Mouse (Mus musculus) CD4-positive naive resting alpha-beta T cell, adult 76 days (primary cell): ENCODE measurements around the gene Podn. TPM values are rescaled to one million over a fixed set of nuclear protein-coding genes. Genes with fewer than 3 reads are reported as not detected.

ENCODE experiments used
- total RNA-seq: library from RNA; stranded (reverse); gene quantifications from one replicate; pipeline ENCODE4 v1.2.4, GENCODE M21; 2023

Podn gene
- total RNA-seq = 1.3 TPM

GRCm38 (mm10) chr4:108096345-108096744, at the start of gene Podn:
Podn (minus strand) TSS chr4:108096445.

DNA sequence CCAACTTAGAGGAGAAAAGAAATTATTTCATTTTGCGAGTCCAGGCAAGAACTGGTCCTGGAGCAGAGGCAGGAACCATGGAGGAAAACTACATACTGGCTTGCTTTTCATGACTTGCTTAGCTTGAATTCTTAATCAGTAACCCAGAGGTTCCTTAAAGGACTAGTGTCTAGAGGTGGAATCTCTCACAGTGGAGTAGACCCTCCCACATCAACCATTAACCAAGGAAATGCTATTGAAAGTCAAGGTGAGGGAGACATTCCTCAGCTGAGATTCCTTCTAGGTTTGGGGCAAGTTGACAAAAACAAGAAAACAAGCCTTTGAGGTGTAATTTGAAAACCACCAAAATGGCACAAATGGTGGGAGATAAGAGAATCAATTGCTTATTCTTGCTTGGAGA, 48.6 kb upstream of the Podn start, which contains the start of gene Scp2:
Scp2 (minus strand) TSS at position 119 of the 400 bp plus-strand sequence.

DNA sequence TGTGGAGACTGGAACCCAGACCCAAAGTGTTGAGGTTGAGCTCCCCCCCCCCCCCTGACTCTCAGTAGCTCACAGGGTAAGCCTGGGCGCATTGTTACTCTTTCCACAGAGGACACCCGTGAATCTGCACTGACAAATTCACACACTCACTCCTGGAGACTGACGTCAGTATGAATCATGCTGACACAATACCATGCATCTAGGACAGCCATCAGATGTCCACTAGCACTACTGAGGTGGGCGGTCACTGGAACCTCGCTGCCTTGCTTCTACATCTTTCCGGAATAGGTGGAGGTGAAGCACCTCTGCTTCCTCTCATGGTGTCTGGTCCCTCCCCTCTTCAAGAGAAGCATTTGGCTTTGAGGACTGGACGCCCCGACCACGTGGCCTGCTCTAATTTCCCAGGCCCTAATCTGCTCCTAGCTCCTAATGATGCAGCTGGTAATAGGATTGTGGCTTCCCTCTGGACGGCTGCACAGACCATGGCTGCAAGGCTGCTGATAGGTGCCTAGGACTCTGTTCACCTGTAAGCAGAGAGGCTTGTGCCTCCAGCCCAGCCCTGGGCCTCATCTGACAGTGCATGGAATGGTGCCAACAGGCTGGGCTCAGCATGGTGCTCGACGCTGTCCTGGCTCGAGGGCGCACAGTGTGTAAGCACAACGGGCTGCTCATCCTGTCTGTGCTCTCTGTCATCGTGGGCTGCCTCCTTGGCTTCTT, 128.1 kb downstream of the Podn start, which contains the start of gene Slc1a7:
Slc1a7 (plus strand) TSS at position 367 of the 717 bp plus-strand sequence.

Other genes starting within 250 kb of the Podn start
- gene Magoh, start 216.7 kb downstream of the Podn start, total RNA-seq = 98.0 TPM
- 42.7 TPM for gene 0610037L13Rik, start 206.6 kb downstream of the Podn start, total RNA-seq
- gene Cpt2, start 172.8 kb downstream of the Podn start, total RNA-seq = 7.5 TPM
- not detected for gene Slc1a7, start 128.1 kb downstream of the Podn start, total RNA-seq
- 113 TPM for gene Scp2, start 48.6 kb upstream of the Podn start, total RNA-seq
- gene Echdc2, start 69.0 kb upstream of the Podn start, total RNA-seq = 0.88 TPM
- gene Zyg11a, start 121.6 kb upstream of the Podn start, total RNA-seq = not detected
- gene Zyg11b, start 204.7 kb upstream of the Podn start, total RNA-seq = 41.2 TPM
- gene Coa7, start 231.7 kb upstream of the Podn start, total RNA-seq = 21.4 TPM